Mouse (Mus musculus): ENCODE measurements around the gene Tmc3.

Tmc3 gene

DNA sequence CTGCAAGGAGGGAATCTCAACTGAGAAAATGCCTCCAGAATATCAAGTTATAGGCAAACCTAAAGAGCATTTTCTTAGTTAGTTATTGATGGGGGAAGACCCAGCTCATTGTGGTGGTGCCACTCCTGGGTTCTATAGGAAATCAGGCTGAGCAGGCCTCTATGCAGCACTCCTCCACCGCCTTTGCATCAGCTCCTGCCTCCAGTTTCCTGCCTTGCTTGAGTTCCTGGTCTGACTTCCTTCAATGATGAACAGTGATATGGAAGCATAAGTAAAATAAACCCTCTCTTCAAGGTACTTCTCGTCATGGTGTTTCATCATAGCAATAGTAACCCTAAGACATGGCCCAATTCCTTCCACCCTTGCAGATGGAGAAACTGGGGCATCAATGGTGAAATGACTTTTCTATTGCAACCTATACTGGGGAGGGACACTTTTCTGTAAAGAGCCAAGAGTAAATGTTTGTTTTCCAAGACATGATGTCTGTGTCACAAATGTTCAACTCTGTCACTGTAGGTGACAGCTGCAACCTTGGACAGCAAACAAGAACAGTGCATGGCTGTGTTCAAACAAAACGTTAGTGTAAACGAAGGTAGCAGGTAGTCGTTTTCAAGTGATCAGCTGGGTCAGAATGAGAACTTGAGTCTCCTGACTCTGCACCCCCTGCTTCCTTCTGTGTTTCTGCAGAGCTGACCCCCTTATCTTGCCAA is 83.4 kb downstream of the Tmc3 start:
- peak in 1 of 2 experiments; percentile 26 for DNase-seq (ENCODE audit: low spot score in 2 of 2)

GRCm38 (mm10) chr7:83668724-83669123 is 84.0 kb downstream of the Tmc3 start:
- no peak for DNase-seq (ENCODE audit: low spot score in 2 of 2)

DNA sequence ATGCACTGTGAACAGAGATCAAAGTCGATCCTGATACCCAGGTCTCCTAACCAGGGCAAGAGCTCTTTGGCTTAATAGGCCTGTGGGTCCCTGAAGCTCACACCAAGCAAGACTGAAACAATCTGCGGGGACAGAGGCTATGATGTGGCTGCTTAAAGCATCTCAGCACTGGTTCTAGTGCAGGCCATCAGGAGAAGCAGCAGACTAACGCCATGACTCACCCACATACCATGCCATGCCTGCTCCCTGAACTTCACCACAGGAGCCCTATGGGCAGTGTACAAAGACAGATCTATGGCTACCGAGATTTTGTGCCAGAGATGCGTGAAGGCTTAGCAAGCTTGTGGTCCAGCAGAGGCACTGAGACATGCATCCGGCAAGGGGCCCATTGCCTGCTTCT is 86.8 kb downstream of the Tmc3 start:
- no peak for DNase-seq (ENCODE audit: low spot score in 2 of 2)
